Mouse (Mus musculus) intestine, postnatal 0 days (tissue): ENCODE measurements at regions not wholly inside any gene's neighbourhood (a gene's known extent, or its start where the extent isn't known, plus 50 kb on each side); places are given as distances from the start of the nearest gene placed in this dataset.

Source experiments
- ATAC-seq: fragments of 200-750 bp; cut with Nextera tagmentation; 2 replicates; pipeline ENCODE4 v1.8.0; 2017; ENCODE audit warnings: mild to moderate bottlenecking, moderate TSS enrichment, moderate library complexity
- H3K27ac ChIP-seq: fragments of 300-500 bp; sonication (generic); 2 replicates; pipeline ENCODE4 v1.5.1; 2014; ENCODE audit warnings: mild to moderate bottlenecking, low read depth, low read length, moderate library complexity
- H3K27me3 ChIP-seq: fragments of 300-500 bp; sonication (generic); replicated peaks from 2 replicates; pipeline ENCODE4 v1.6.1; 2014; ENCODE audit warnings: low read length, mixed read lengths; ENCODE audit not compliant: control insufficient read depth, insufficient read depth
- H3K36me3 ChIP-seq: fragments of 300-500 bp; sonication (generic); 2 replicates; pipeline ENCODE4 v1.6.1; 2014; ENCODE audit warnings: mild to moderate bottlenecking, moderate library complexity; ENCODE audit not compliant: control insufficient read depth, insufficient read depth
- H3K4me1 ChIP-seq: fragments of 300-500 bp; sonication (generic); replicated peaks from 2 replicates; pipeline ENCODE4 v1.6.1; 2014; ENCODE audit warnings: antibody characterized with exemption, low read length, mixed read lengths; ENCODE audit not compliant: control insufficient read depth, insufficient read depth
- H3K4me2 ChIP-seq: fragments of 300-500 bp; sonication (generic); replicated peaks from 2 replicates; pipeline ENCODE4 v1.6.1; 2014; ENCODE audit warnings: low read depth, mild to moderate bottlenecking, moderate library complexity
- H3K4me3 ChIP-seq: fragments of 300-500 bp; sonication (generic); 2 replicates; pipeline ENCODE4 v1.5.1; 2014; ENCODE audit warnings: low read depth, low read length
- H3K9ac ChIP-seq: fragments of 300-500 bp; sonication (generic); 2 replicates; pipeline ENCODE4 v1.6.1; 2014; ENCODE audit warnings: mild to moderate bottlenecking, low read depth, low read length
- H3K9me3 ChIP-seq: fragments of 300-500 bp; sonication (generic); 2 replicates; pipeline ENCODE4 v1.6.1; 2016; ENCODE audit warnings: mixed run types; ENCODE audit not compliant: control insufficient read depth
- CTCF ChIP-seq: sonication (generic); IDR thresholded peaks from 2 replicates; pipeline ENCODE4 v1.5.1; 2016; ENCODE audit warnings: low read depth, mild to moderate bottlenecking, control low read depth, antibody characterized with exemption, moderate library complexity
- WGBS: fragments of 180-500 bp; shearing (Covaris S2); extraction: QIAGEN DNeasy Blood & Tissue Kit; methylation state at CpG from one replicate; pipeline ENCODE4 v1.1.7; 2014; 5-methylcytosine and 5-hydroxymethylcytosine counted together

GRCm38 (mm10) chr4:34221915-34222314 is 171.9 kb upstream of the Spaca1 start:
- H3K36me3 ChIP-seq: no peaks in the 10 kb centered on the region
- no peaks in the 10 kb centered on the region for H3K27me3 ChIP-seq
- WGBS: 78% methylated on average over 1 of the region's 1 CpGs
- no peak overlapping the region for H3K27ac ChIP-seq
- no peak for ATAC-seq
- no peak overlapping the region for H3K4me2 ChIP-seq
- H3K9ac ChIP-seq: no peak overlapping the region
- no peak for TF ChIP-seq CTCF
- no peaks in the 10 kb centered on the region for H3K9me3 ChIP-seq
- H3K4me3 ChIP-seq: no peak overlapping the region
- no peaks in the 10 kb centered on the region for H3K4me1 ChIP-seq

DNA sequence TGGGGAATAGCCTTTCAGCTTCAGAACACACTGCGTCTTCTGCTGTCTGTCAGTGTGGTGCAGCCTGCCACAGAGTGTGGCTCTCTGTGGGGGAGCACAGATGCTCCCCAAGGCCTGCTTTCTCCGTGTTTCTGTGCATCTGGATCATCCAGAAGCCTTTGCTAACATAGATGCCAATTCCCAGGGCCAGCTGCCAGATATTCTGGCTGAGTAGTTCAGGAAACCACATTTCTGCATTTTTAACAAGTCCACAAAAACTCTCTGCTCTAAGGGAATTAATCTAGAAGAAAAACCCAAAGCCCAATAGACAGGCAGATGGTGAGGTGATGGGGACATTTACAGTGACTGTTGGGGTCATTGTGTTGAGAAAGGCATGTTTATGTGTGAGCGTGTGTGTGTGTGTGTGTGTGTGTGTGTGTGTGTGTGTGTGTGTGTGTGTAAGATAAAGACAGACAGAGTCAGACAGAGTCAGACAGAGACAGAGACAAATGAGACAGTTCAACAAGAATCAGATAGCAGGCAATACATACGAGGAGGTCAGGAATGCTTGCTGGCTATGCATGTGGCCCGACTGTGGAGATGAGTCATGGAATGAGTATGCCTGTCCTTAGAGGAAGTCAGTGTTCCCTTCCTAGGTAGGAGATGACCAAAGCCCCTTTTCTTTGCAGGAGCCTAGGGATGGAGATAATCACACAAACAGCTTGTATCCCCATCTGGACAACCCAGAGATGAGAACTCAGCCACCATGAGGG is 176.3 kb upstream of the Spaca1 start:
- H3K4me2 ChIP-seq: no peak overlapping the region
- H3K4me1 ChIP-seq: no peaks in the 10 kb centered on the region
- TF ChIP-seq CTCF: no peak
- ATAC-seq: 0 out of 2 replicates have a peak, but pooled peaks have one; percentile 28
- no peaks in the 10 kb centered on the region for H3K9me3 ChIP-seq
- H3K27me3 ChIP-seq: no peaks in the 10 kb centered on the region
- H3K36me3 ChIP-seq: no peaks in the 10 kb centered on the region
- no peak overlapping the region for H3K27ac ChIP-seq
- H3K9ac ChIP-seq: no peak overlapping the region
- WGBS: 49% methylated on average over 5 of the region's 5 CpGs
- H3K4me3 ChIP-seq: no peak overlapping the region

DNA sequence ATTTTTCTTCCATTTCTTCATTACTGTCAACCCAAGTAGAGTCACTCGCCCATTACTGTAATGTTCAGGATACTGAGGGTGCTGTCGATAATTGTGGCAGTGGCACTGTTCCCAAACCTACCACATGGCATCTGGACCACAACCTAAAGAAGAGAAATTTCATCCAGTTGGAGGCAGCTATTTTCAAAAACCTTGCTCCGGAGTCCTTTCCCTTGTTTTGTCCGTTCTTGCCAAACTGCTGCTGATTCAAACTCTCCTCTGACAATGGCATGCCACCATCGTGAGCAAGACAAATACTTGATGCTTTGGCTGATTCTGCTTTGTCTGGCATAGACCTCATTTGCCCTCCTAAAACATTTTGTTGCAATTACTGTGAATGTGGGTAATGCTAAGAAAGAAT is 176.9 kb upstream of the Spaca1 start:
- no peaks in the 10 kb centered on the region for H3K4me1 ChIP-seq
- TF ChIP-seq CTCF: no peak
- no peak for ATAC-seq
- no peaks in the 10 kb centered on the region for H3K36me3 ChIP-seq
- H3K27ac ChIP-seq: no peak overlapping the region
- H3K4me3 ChIP-seq: no peak overlapping the region
- WGBS: 94% methylated on average over 5 of the region's 5 CpGs
- H3K4me2 ChIP-seq: no peak overlapping the region
- H3K9me3 ChIP-seq: no peaks in the 10 kb centered on the region
- no peak overlapping the region for H3K9ac ChIP-seq
- H3K27me3 ChIP-seq: no peaks in the 10 kb centered on the region

DNA sequence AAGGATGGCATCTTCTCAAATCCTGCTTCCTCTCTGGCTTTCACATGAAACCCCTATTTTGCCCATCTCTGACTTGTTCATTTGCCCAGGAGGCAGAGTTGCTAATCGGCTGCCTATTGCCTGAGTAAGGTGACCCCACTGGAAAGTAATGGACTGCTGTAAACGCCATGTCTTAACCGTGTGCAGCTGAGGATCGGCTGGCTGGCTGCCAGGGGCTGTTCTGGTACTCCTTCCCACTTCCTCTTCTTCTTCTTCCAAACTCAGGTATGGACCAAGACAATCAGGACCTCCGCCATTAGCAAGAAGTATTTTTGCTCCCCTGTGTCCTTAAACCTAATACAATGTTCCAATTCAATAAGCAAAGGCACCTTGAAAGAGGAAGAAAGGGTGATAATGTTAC is 177.6 kb upstream of the Spaca1 start:
- ATAC-seq: no peak
- Histone ChIP-seq H3K9me3 (no peaks in the 10 kb centered on the region), H3K36me3 (no peaks in the 10 kb centered on the region), H3K4me2 (no peak overlapping the region), H3K9ac (no peak overlapping the region), H3K4me3 (no peak overlapping the region), H3K27me3 (no peaks in the 10 kb centered on the region), H3K4me1 (no peaks in the 10 kb centered on the region), H3K27ac (no peak overlapping the region)
- 64% methylated on average over 5 of the region's 5 CpGs for WGBS
- no peak for TF ChIP-seq CTCF

DNA sequence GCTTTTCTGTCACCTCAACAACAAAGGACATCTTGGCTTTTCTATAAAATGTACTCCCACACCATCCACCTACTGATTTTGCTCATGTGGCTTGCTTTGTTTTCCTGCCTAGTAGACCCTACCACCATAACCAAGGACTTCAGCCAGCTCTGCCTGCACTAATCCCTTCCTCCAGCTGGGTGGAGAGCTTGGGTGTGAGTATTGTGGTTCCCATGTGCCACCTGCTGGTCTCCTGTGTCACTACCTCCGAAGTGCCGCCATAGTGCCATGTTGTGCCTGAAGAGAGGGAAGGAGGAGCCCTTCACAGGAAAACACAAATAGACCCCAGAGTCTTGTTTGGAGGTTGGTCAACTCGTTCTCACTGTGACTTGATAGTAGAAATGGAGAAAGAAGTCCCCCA is 181.3 kb upstream of the Spaca1 start:
- peak; percentile 53 for ATAC-seq
- Histone ChIP-seq H3K36me3 (no peaks in the 10 kb centered on the region), H3K4me1 (no peaks in the 10 kb centered on the region), H3K4me3 (no peak overlapping the region), H3K9ac (no peak overlapping the region), H3K27ac (no peak overlapping the region), H3K27me3 (no peaks in the 10 kb centered on the region), H3K4me2 (no peak overlapping the region), H3K9me3 (no peaks in the 10 kb centered on the region)
- WGBS: 6% methylated on average over 3 of the region's 3 CpGs
- TF ChIP-seq CTCF: peak; percentile 95

DNA sequence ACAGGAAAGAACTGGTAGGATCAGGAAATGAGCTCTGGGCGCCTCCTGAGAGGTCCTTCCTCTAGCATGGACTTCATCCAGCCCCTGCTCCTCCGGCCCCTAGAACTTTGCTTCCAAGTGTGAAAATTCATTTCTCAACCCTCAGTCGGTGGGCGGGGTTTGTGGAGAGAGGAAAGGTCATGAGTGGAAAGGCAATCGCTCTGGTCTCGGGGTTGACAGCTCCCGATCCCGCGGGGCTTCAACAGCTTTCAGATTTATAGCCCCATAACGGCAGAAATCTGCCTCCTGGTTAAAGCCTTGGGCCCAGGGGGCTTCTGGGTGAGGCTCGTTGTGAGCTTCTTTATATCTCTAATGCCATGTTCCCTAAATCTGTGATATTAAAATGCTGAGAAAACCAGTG is 184.2 kb upstream of the Spaca1 start:
- no peak for TF ChIP-seq CTCF
- Histone ChIP-seq H3K9me3 (no peaks in the 10 kb centered on the region), H3K4me2 (no peak overlapping the region), H3K9ac (no peak overlapping the region), H3K4me1 (no peaks in the 10 kb centered on the region), H3K27ac (no peak overlapping the region), H3K4me3 (no peak overlapping the region), H3K36me3 (no peaks in the 10 kb centered on the region), H3K27me3 (no peaks in the 10 kb centered on the region)
- WGBS: 50% methylated on average over 11 of the region's 11 CpGs
- ATAC-seq: no peak
